Mouse (Mus musculus): ENCODE results near the gene Khdc3. TPM values are rescaled to one million over a fixed set of nuclear protein-coding genes. Genes with fewer than 3 reads are reported as not detected.
"Not testable (repeated sequence)": the region's sequence is repeated elsewhere in the genome, so short reads cannot be mapped to it uniquely, and the experiment has no call there.

The Khdc3 gene
- polyA plus RNA-seq (2015; fragmentation: Nextera tagmentation; extraction: Ambion mirVana) = not detected in 2 replicates

GRCm38 (mm10) chr9:73101536-73101935, at the start of gene Khdc3:
Khdc3 (plus strand) TSS chr9:73101836.
- Histone ChIP-seq H3K4me1 (peaks cover 7% of the 10 kb centered on the region; the same call in 1 of the 2 replicates), H3K9me3 (replicated peaks) (no peaks in the 10 kb centered on the region), H3K36me3 (no peaks in the 10 kb centered on the region), H3K4me3 (replicated peaks) (no peak within 1 kb of the TSS), H3K27ac (replicated peaks) (no peak within 1 kb of the TSS), H3K4me2 (replicated peaks) (no peak within 1 kb of the TSS), H3K27me3 (peaks cover 31% of the 10 kb centered on the region), H3K9ac (no peak within 1 kb of the TSS)
- 78% methylated on average over 5 of the region's 5 CpGs for WGBS
- ATAC-seq (ENCODE audit: insufficient number of reproducible peaks, low FRiP score, low TSS enrichment, low read depth) = no peak

- 58% methylated on average over 10 of the region's 10 CpGs for WGBS
- no peaks in the 10 kb centered on the region for H3K9me3 ChIP-seq (replicated peaks)
- no peaks in the 10 kb centered on the region for H3K27me3 ChIP-seq
- H3K27ac ChIP-seq (replicated peaks) = no peak overlapping the region
- no peaks in the 10 kb centered on the region for H3K36me3 ChIP-seq
- no peak for ATAC-seq (ENCODE audit: insufficient number of reproducible peaks, low FRiP score, low TSS enrichment, low read depth)
- H3K4me2 ChIP-seq (replicated peaks) = no peak overlapping the region
- H3K9ac ChIP-seq = no peak overlapping the region
- no peak overlapping the region for H3K4me3 ChIP-seq (replicated peaks)
- H3K4me1 ChIP-seq = 0 out of 2 replicates have a peak, but pooled peaks cover 6% of the 10 kb centered on the region
These were observed 46.2 kb upstream of the Khdc3 start for GRCm38 (mm10) chr9:73055441-73055911.

- Histone ChIP-seq H3K4me2 (replicated peaks) (no peak overlapping the region), H3K36me3 (no peaks in the 10 kb centered on the region), H3K27ac (replicated peaks) (no peak overlapping the region), H3K4me3 (replicated peaks) (no peak overlapping the region), H3K27me3 (no peaks in the 10 kb centered on the region), H3K9ac (no peak overlapping the region), H3K4me1 (peaks cover 11% of the 10 kb centered on the region), H3K9me3 (replicated peaks) (no peaks in the 10 kb centered on the region)
- ATAC-seq (ENCODE audit: insufficient number of reproducible peaks, low FRiP score, low TSS enrichment, low read depth) = no peak
- 82% methylated on average over 4 of the region's 4 CpGs for WGBS
These were observed 42.4 kb upstream of the Khdc3 start for GRCm38 (mm10) chr9:73059224-73059623.

- H3K27ac ChIP-seq (replicated peaks) = peak overlapping the region; percentile 48; the same call in 1 of the 2 replicates
- H3K9ac ChIP-seq = no peak overlapping the region
- peaks cover 32% of the 10 kb centered on the region for H3K4me1 ChIP-seq
- no peaks in the 10 kb centered on the region for H3K27me3 ChIP-seq
- ATAC-seq (ENCODE audit: insufficient number of reproducible peaks, low FRiP score, low TSS enrichment, low read depth) = no peak
- no peaks in the 10 kb centered on the region for H3K36me3 ChIP-seq
- WGBS = 15% methylated on average over 15 of the region's 15 CpGs
- peak overlapping the region; percentile 3; the same call in 1 of the 2 replicates for H3K4me3 ChIP-seq (replicated peaks)
- no peaks in the 10 kb centered on the region for H3K9me3 ChIP-seq (replicated peaks)
- peak overlapping the region; percentile 40 for H3K4me2 ChIP-seq (replicated peaks)
These were observed 37.9 kb upstream of the Khdc3 start for GRCm38 (mm10) chr9:73063621-73064290.

- H3K27me3 ChIP-seq = no peaks in the 10 kb centered on the region
- H3K9ac ChIP-seq = no peak overlapping the region
- no peaks in the 10 kb centered on the region for H3K36me3 ChIP-seq
- peaks cover 32% of the 10 kb centered on the region for H3K4me1 ChIP-seq
- 6% methylated on average over 10 of the region's 10 CpGs for whole genome bisulfite sequencing
- H3K27ac ChIP-seq (replicated peaks) = peak overlapping the region; percentile 84
- no peaks in the 10 kb centered on the region for H3K9me3 ChIP-seq (replicated peaks)
- H3K4me2 ChIP-seq (replicated peaks) = peak overlapping the region; percentile 39
- H3K4me3 ChIP-seq (replicated peaks) = peak overlapping the region; percentile 9; the same call in 1 of the 2 replicates
- ATAC-seq (ENCODE audit: insufficient number of reproducible peaks, low FRiP score, low TSS enrichment, low read depth) = peak; percentile 76
These were observed 34.5 kb upstream of the Khdc3 start for GRCm38 (mm10) chr9:73067086-73067485.

- Histone ChIP-seq H3K9ac (no peak overlapping the region), H3K27me3 (no peaks in the 10 kb centered on the region), H3K4me2 (replicated peaks) (peak overlapping the region; percentile 39), H3K9me3 (replicated peaks) (no peaks in the 10 kb centered on the region), H3K4me1 (peaks cover 30% of the 10 kb centered on the region), H3K36me3 (no peaks in the 10 kb centered on the region), H3K27ac (replicated peaks) (peak overlapping the region; percentile 84), H3K4me3 (replicated peaks) (no peak overlapping the region)
- ATAC-seq (ENCODE audit: insufficient number of reproducible peaks, low FRiP score, low TSS enrichment, low read depth) = peak; percentile 66
- 29% methylated on average over 6 of the region's 6 CpGs for WGBS
These were observed 33.4 kb upstream of the Khdc3 start for GRCm38 (mm10) chr9:73068230-73068679.

GRCm38 (mm10) chr9:73068688-73069087, 32.9 kb upstream of the Khdc3 start:
- H3K9me3 ChIP-seq (replicated peaks) = no peaks in the 10 kb centered on the region
- H3K27me3 ChIP-seq = no peaks in the 10 kb centered on the region
- WGBS = 76% methylated on average over 6 of the region's 6 CpGs
- peaks cover 26% of the 10 kb centered on the region for H3K4me1 ChIP-seq
- no peak for ATAC-seq (ENCODE audit: insufficient number of reproducible peaks, low FRiP score, low TSS enrichment, low read depth)
- H3K9ac ChIP-seq = no peak overlapping the region
- no peaks in the 10 kb centered on the region for H3K36me3 ChIP-seq
- H3K4me3 ChIP-seq (replicated peaks) = no peak overlapping the region
- H3K4me2 ChIP-seq (replicated peaks) = no peak overlapping the region
- peak overlapping the region; percentile 84 for H3K27ac ChIP-seq (replicated peaks)

- 72% methylated on average over 10 of the region's 10 CpGs for WGBS
- Histone ChIP-seq H3K27ac (replicated peaks) (no peak overlapping the region), H3K4me1 (peaks cover 15% of the 10 kb centered on the region), H3K9ac (no peak overlapping the region), H3K4me2 (replicated peaks) (no peak overlapping the region), H3K9me3 (replicated peaks) (no peaks in the 10 kb centered on the region), H3K36me3 (no peaks in the 10 kb centered on the region), H3K4me3 (replicated peaks) (no peak overlapping the region), H3K27me3 (no peaks in the 10 kb centered on the region)
- no peak for ATAC-seq (ENCODE audit: insufficient number of reproducible peaks, low FRiP score, low TSS enrichment, low read depth)
These were observed 30.5 kb upstream of the Khdc3 start for GRCm38 (mm10) chr9:73070971-73071659.

- Histone ChIP-seq H3K9ac (no peak overlapping the region), H3K4me1 (peaks cover 11% of the 10 kb centered on the region), H3K9me3 (replicated peaks) (no peaks in the 10 kb centered on the region), H3K27ac (replicated peaks) (no peak overlapping the region), H3K36me3 (no peaks in the 10 kb centered on the region), H3K4me2 (replicated peaks) (no peak overlapping the region), H3K27me3 (no peaks in the 10 kb centered on the region), H3K4me3 (replicated peaks) (no peak overlapping the region)
- ATAC-seq (ENCODE audit: insufficient number of reproducible peaks, low FRiP score, low TSS enrichment, low read depth) = no peak
- WGBS = 70% methylated on average over 8 of the region's 8 CpGs
These were observed 29.2 kb upstream of the Khdc3 start for GRCm38 (mm10) chr9:73072426-73072825.

GRCm38 (mm10) chr9:73073169-73073568, 28.5 kb upstream of the Khdc3 start:
- no peaks in the 10 kb centered on the region for H3K36me3 ChIP-seq
- H3K27me3 ChIP-seq = no peaks in the 10 kb centered on the region
- no peak overlapping the region for H3K4me3 ChIP-seq (replicated peaks)
- no peak overlapping the region for H3K27ac ChIP-seq (replicated peaks)
- peaks cover 4% of the 10 kb centered on the region for H3K4me1 ChIP-seq
- no peak overlapping the region for H3K4me2 ChIP-seq (replicated peaks)
- 90% methylated on average over 5 of the region's 5 CpGs for WGBS
- H3K9ac ChIP-seq = no peak overlapping the region
- no peaks in the 10 kb centered on the region for H3K9me3 ChIP-seq (replicated peaks)
- ATAC-seq (ENCODE audit: insufficient number of reproducible peaks, low FRiP score, low TSS enrichment, low read depth) = no peak

GRCm38 (mm10) chr9:73079349-73079748, 22.3 kb upstream of the Khdc3 start:
- 91% methylated on average over 11 of the region's 12 CpGs for WGBS

More at GRCm38 (mm10) chr9:73079349-73079748, 22.3 kb upstream of the Khdc3 start:
- H3K9me3 ChIP-seq (replicated peaks); H3K4me1 ChIP-seq; H3K27me3 ChIP-seq; ATAC-seq (ENCODE audit: insufficient number of reproducible peaks, low FRiP score, low TSS enrichment, low read depth); H3K27ac ChIP-seq (replicated peaks); H3K36me3 ChIP-seq; H3K4me2 ChIP-seq (replicated peaks); H3K4me3 ChIP-seq (replicated peaks); H3K9ac ChIP-seq: not testable (repeated sequence)

Data from embryonic facial prominence, embryonic 15.5 days (tissue).